Comparison of ENCODE assay signal across 8 mouse cellular contexts in the genomic region with DNA sequence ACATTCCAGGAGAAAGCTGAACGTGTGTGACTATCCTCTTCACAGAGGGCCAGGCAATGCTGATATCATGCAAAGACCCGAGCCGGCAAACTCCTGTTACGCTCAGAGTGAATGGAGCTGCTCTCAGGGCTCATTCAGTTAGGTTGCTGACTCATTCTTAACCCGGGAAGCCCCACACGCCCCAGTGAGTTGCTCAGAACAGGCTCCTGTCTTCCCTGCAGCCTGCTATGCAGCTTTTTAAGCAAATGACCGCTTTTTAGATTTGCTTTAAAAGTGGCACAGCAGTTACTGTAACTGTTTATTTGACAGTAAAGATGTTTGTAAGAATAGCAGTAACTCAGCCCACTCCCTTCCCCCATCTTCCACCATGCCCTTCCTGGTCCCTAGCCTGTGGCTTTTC.
DNase-seq lines count a peak whose midpoint lies in the region; ATAC-seq and TF ChIP-seq lines count a peak whose summit lies in the region.

No protein-coding gene starts in this region.

- H3ac ChIP-seq in myocyte (ENCODE audit: control insufficient read depth, insufficient read length), result peak overlapping the region; percentile 13

- peaks cover 46% of the 10 kb centered on the region for H3K4me1 ChIP-seq in forebrain, embryonic 10.5 days
- H3K4me1 ChIP-seq in forebrain, embryonic 15.5 days, result no peaks in the 10 kb centered on the region
- H3K4me1 ChIP-seq in bone marrow, adult 2 months (ENCODE audit: control insufficient read depth, insufficient read depth, low read length), result peaks cover 7% of the 10 kb centered on the region
- H3K4me1 ChIP-seq in hindbrain, embryonic 16.5 days (ENCODE audit: control insufficient read depth, insufficient read depth, low read depth, low read length), result no peaks in the 10 kb centered on the region

- 13% methylated on average over 7 of the region's 7 CpGs for WGBS in forebrain, embryonic 10.5 days
- 8% methylated on average over 7 of the region's 7 CpGs for WGBS in forebrain, embryonic 15.5 days
- under 1% methylated on average over 7 of the region's 7 CpGs for WGBS in bone marrow, adult 2 months
- 12% methylated on average over 7 of the region's 7 CpGs for WGBS in hindbrain, embryonic 16.5 days

- H3K79me2 ChIP-seq in myocyte (ENCODE audit: control insufficient read depth, insufficient read depth), result peaks cover 60% of the 10 kb centered on the region

- ATAC-seq in forebrain, embryonic 15.5 days (replicated peaks), result no peak
- no peak for ATAC-seq in hindbrain, embryonic 16.5 days
- ATAC-seq in frontal cortex, adult (ENCODE audit: low TSS enrichment), result no peak

- H3K36me3 ChIP-seq in forebrain, embryonic 10.5 days (replicated peaks), result no peaks in the 10 kb centered on the region
- no peaks in the 10 kb centered on the region for H3K36me3 ChIP-seq in forebrain, embryonic 15.5 days
- no peaks in the 10 kb centered on the region for H3K36me3 ChIP-seq in hindbrain, embryonic 16.5 days (ENCODE audit: control insufficient read depth, insufficient read depth, low read length)
- peaks cover 10% of the 10 kb centered on the region for H3K36me3 ChIP-seq in myocyte (ENCODE audit: control insufficient read depth, insufficient read depth)

- TF ChIP-seq POLR2A in bone marrow, adult 2 months (IDR thresholded peaks at IDR 0.05; ENCODE audit: borderline replicate concordance, control insufficient read depth, low read depth, low read length), result no peak
- TF ChIP-seq POLR2A in myocyte (IDR thresholded peaks at IDR 0.05; ENCODE audit: insufficient read length, low read depth), result no peak

- DNase-seq in forebrain, embryonic 10.5 days (ENCODE audit: extremely low spot score, low spot score), result no peak
- DNase-seq in 3T3-L1 (ENCODE audit: low read depth, low spot score), result peak; percentile 88
- DNase-seq in ovary, postnatal 36 days (ENCODE audit: low spot score), result no peak

- H3K9ac ChIP-seq in forebrain, embryonic 15.5 days (replicated peaks), result no peak overlapping the region
- H3K9ac ChIP-seq in hindbrain, embryonic 16.5 days (ENCODE audit: low read depth, low read length), result no peak overlapping the region

- H3K27ac ChIP-seq in forebrain, embryonic 10.5 days, result peak overlapping the region; percentile 63; the same call in 1 of the 2 replicates
- no peak overlapping the region for H3K27ac ChIP-seq in forebrain, embryonic 15.5 days (replicated peaks)
- H3K27ac ChIP-seq in bone marrow, adult 2 months (ENCODE audit: control insufficient read depth, insufficient read depth, low read depth, low read length, poor library complexity), result peak overlapping the region; percentile 83
- peak overlapping the region; percentile 48; the same call in 1 of the 2 replicates for H3K27ac ChIP-seq in hindbrain, embryonic 16.5 days (ENCODE audit: low read depth, low read length)

- H3K4me3 ChIP-seq in forebrain, embryonic 10.5 days, result peak overlapping the region; percentile 24; the same call in 1 of the 2 replicates
- no peak overlapping the region for H3K4me3 ChIP-seq in forebrain, embryonic 15.5 days
- peak overlapping the region; percentile 68 for H3K4me3 ChIP-seq in bone marrow, adult 2 months (replicated peaks; ENCODE audit: control insufficient read depth, low read depth, low read length)
- no peak overlapping the region; the same call in 1 of the 2 replicates for H3K4me3 ChIP-seq in hindbrain, embryonic 16.5 days (ENCODE audit: low read length)
- H3K4me3 ChIP-seq in myocyte, result peak overlapping the region; percentile 93

- TF ChIP-seq CTCF in bone marrow, adult 2 months (IDR thresholded peaks at IDR 0.05; ENCODE audit: control insufficient read depth, insufficient read depth, low read length), result no peak

- H3K4me2 ChIP-seq in forebrain, embryonic 15.5 days (replicated peaks), result no peak overlapping the region
- peak overlapping the region; percentile 23 for H3K4me2 ChIP-seq in hindbrain, embryonic 16.5 days (ENCODE audit: low read length)
- peak overlapping the region; percentile 86 for H3K4me2 ChIP-seq in myocyte (ENCODE audit: low read depth)

- 0 out of 2 replicates have a peak, but pooled peaks cover 5% of the 10 kb centered on the region for H3K27me3 ChIP-seq in forebrain, embryonic 10.5 days (ENCODE audit: poor library complexity, severe bottlenecking)
- no peaks in the 10 kb centered on the region for H3K27me3 ChIP-seq in forebrain, embryonic 15.5 days
- no peaks in the 10 kb centered on the region for H3K27me3 ChIP-seq in hindbrain, embryonic 16.5 days (replicated peaks; ENCODE audit: control insufficient read depth, insufficient read depth, low read length)
- H3K27me3 ChIP-seq in myocyte (ENCODE audit: control insufficient read depth, insufficient read depth, insufficient read length), result no peaks in the 10 kb centered on the region

- no peaks in the 10 kb centered on the region for H3K9me3 ChIP-seq in forebrain, embryonic 10.5 days
- no peaks in the 10 kb centered on the region for H3K9me3 ChIP-seq in forebrain, embryonic 15.5 days
- H3K9me3 ChIP-seq in hindbrain, embryonic 16.5 days (ENCODE audit: control insufficient read depth, low read length), result no peaks in the 10 kb centered on the region

TF ChIP-seq in myocyte, 11 proteins besides CTCF, POLR2A, EP300 and RAD21:
- TF ChIP-seq CEBPB (IDR thresholded peaks at IDR 0.05; ENCODE audit: insufficient read depth, poor library complexity, severe bottlenecking) (no peak), TCF3 (IDR thresholded peaks at IDR 0.05; ENCODE audit: insufficient read length, low read depth) (no peak), POLR2AphosphoS2 (IDR thresholded peaks at IDR 0.05; ENCODE audit: insufficient read length, low read depth) (no peak), SRF (IDR thresholded peaks at IDR 0.05; ENCODE audit: control insufficient read depth, insufficient read length, low read depth) (no peak), MAX (IDR thresholded peaks at IDR 0.05; ENCODE audit: low read depth) (no peak), USF1 (IDR thresholded peaks at IDR 0.05; ENCODE audit: low read depth) (no peak), TCF12 (IDR thresholded peaks at IDR 0.05; ENCODE audit: insufficient read depth, poor library complexity, severe bottlenecking) (no peak), MYOG (IDR thresholded peaks at IDR 0.05; ENCODE audit: control insufficient read depth in 1 of 3, insufficient read depth in 1 of 3, insufficient read length in 2 of 3, low read depth in 2 of 3) (no peak)

Comparison
In these comparisons a context has a peak if more than half of its experiments do, and no peak if none do; other contexts are left out.
1. H3K4me3 ChIP-seq: peak in forebrain, embryonic 10.5 days (single experiment), bone marrow, adult 2 months (single experiment) and myocyte (single experiment); none in forebrain, embryonic 15.5 days (single experiment) and hindbrain, embryonic 16.5 days (single experiment).